Mouse (Mus musculus): ENCODE measurements around the gene Tshz3. TPM values are rescaled to one million over a fixed set of nuclear protein-coding genes. Genes with fewer than 3 reads are reported as not detected.

Tshz3 gene
- 0.82 and 1.3 TPM in 2 replicates for polyA plus RNA-seq (2012; ENCODE audit: low replicate concordance)

DNA sequence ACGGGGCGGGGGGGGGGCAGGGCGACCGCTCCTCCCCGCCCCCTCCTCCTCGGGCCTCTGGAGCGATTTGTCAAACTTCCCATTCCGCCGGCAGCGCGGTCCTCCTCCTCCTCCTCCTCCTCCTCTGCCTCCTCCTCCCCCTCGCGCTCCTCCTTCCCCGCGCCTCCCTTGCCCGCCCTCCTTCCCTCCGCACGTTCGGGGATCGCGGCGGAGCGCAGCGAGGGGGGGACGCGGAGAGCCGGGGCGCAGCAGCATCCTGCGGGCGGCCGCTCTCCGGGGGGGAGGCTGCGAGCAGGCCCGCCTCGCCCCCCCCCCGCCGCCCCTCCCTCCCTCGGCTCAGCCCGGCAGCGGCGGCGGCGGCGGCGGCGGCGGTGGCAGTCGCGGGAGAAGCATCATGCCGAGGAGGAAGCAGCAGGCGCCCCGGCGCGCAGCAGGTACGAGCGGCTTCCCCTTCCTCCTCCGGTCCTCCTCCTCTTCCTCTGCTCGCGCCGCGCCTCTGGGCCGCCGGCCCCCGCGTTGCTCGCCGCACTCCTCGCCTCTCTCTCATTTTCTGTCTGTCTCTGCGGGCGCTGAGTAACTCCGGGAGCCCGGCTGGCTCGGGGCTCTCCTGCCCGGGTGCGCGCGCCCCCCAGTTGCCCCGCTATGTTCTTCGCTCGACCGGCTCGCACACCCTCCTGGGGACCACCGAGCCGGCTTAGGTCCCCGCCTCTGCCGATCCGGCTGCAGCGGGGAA is at the start of gene Tshz3:
Tshz3 (plus strand) TSS at position 263 of the 733 bp plus-strand sequence.

